Mouse (Mus musculus): ENCODE measurements around the gene Calhm2. TPM values are rescaled to one million over a fixed set of nuclear protein-coding genes. Genes with fewer than 3 reads are reported as not detected.

Gene Calhm2
- polyA plus RNA-seq, 1 experiment from 2014 or later: 0.84 TPM

- no peak for ATAC-seq
- Histone ChIP-seq H3K9me3 (ENCODE audit: control insufficient read depth, low read length) (no peaks in the 10 kb centered on the region), H3K4me1 (replicated peaks; ENCODE audit: control insufficient read depth, insufficient read depth, low read length) (no peaks in the 10 kb centered on the region), H3K4me2 (ENCODE audit: low read length) (no peak overlapping the region), H3K27ac (ENCODE audit: low read length) (no peak overlapping the region), H3K9ac (replicated peaks; ENCODE audit: low read depth, low read length) (no peak overlapping the region), H3K36me3 (ENCODE audit: control insufficient read depth, insufficient read depth) (peaks cover 60% of the 10 kb centered on the region), H3K4me3 (replicated peaks; ENCODE audit: low read length) (no peak overlapping the region), H3K27me3 (replicated peaks; ENCODE audit: control insufficient read depth, insufficient read depth, low read length) (no peaks in the 10 kb centered on the region)
- WGBS: 94% methylated on average over 9 of the region's 9 CpGs
Measured at GRCm38 (mm10) chr19:47104641-47105271, 33.3 kb downstream of the Calhm2 start.

- H3K4me2 ChIP-seq (ENCODE audit: low read length): no peak overlapping the region
- H3K4me1 ChIP-seq (replicated peaks; ENCODE audit: control insufficient read depth, insufficient read depth, low read length): no peaks in the 10 kb centered on the region
- 91% methylated on average over 5 of the region's 5 CpGs for WGBS
- no peak overlapping the region for H3K4me3 ChIP-seq (replicated peaks; ENCODE audit: low read length)
- H3K9ac ChIP-seq (replicated peaks; ENCODE audit: low read depth, low read length): no peak overlapping the region
- peaks cover 55% of the 10 kb centered on the region for H3K36me3 ChIP-seq (ENCODE audit: control insufficient read depth, insufficient read depth)
- no peak for ATAC-seq
- H3K27ac ChIP-seq (ENCODE audit: low read length): no peak overlapping the region
- H3K27me3 ChIP-seq (replicated peaks; ENCODE audit: control insufficient read depth, insufficient read depth, low read length): no peaks in the 10 kb centered on the region
- no peaks in the 10 kb centered on the region for H3K9me3 ChIP-seq (ENCODE audit: control insufficient read depth, low read length)
Measured at GRCm38 (mm10) chr19:47101080-47101479, 37.0 kb downstream of the Calhm2 start.

GRCm38 (mm10) chr19:47090550-47091156, 47.4 kb downstream of the Calhm2 start, which contains the start of the genes Usmg5 and Pdcd11:
Gene Usmg5 (minus strand): TSS chr19:47090647.
Gene Pdcd11 (plus strand): TSS chr19:47090768.
- Histone ChIP-seq H3K36me3 (ENCODE audit: control insufficient read depth, insufficient read depth) (peaks cover 7% of the 10 kb centered on the region), H3K9me3 (ENCODE audit: control insufficient read depth, low read length) (no peaks in the 10 kb centered on the region), H3K4me1 (replicated peaks; ENCODE audit: control insufficient read depth, insufficient read depth, low read length) (peaks cover 20% of the 10 kb centered on the region), H3K4me2 (ENCODE audit: low read length) (peak within 1 kb of the TSS; percentile 88), H3K9ac (replicated peaks; ENCODE audit: low read depth, low read length) (peak within 1 kb of the TSS; percentile 91), H3K27ac (ENCODE audit: low read length) (peak within 1 kb of the TSS; percentile 64), H3K27me3 (replicated peaks; ENCODE audit: control insufficient read depth, insufficient read depth, low read length) (no peaks in the 10 kb centered on the region), H3K4me3 (replicated peaks; ENCODE audit: low read length) (peak within 1 kb of the TSS; percentile 78)
- WGBS: under 1% methylated on average over 56 of the region's 56 CpGs
- ATAC-seq: peak; percentile 100

- peak; percentile 61 for ATAC-seq
- peaks cover 20% of the 10 kb centered on the region for H3K4me1 ChIP-seq (replicated peaks; ENCODE audit: control insufficient read depth, insufficient read depth, low read length)
- H3K27ac ChIP-seq (ENCODE audit: low read length): peak overlapping the region; percentile 64
- peak overlapping the region; percentile 91 for H3K9ac ChIP-seq (replicated peaks; ENCODE audit: low read depth, low read length)
- peak overlapping the region; percentile 62 for H3K4me2 ChIP-seq (ENCODE audit: low read length)
- H3K27me3 ChIP-seq (replicated peaks; ENCODE audit: control insufficient read depth, insufficient read depth, low read length): no peaks in the 10 kb centered on the region
- 2% methylated on average over 36 of the region's 36 CpGs for WGBS
- no peaks in the 10 kb centered on the region for H3K9me3 ChIP-seq (ENCODE audit: control insufficient read depth, low read length)
- H3K4me3 ChIP-seq (replicated peaks; ENCODE audit: low read length): peak overlapping the region; percentile 78
- H3K36me3 ChIP-seq (ENCODE audit: control insufficient read depth, insufficient read depth): peaks cover 9% of the 10 kb centered on the region
Measured at GRCm38 (mm10) chr19:47089718-47090525, 48.2 kb downstream of the Calhm2 start.

GRCm38 (mm10) chr19:47088226-47088625, 49.9 kb downstream of the Calhm2 start:
- Histone ChIP-seq H3K27me3 (replicated peaks; ENCODE audit: control insufficient read depth, insufficient read depth, low read length) (no peaks in the 10 kb centered on the region), H3K27ac (ENCODE audit: low read length) (no peak overlapping the region), H3K9me3 (ENCODE audit: control insufficient read depth, low read length) (no peaks in the 10 kb centered on the region), H3K4me1 (replicated peaks; ENCODE audit: control insufficient read depth, insufficient read depth, low read length) (peaks cover 20% of the 10 kb centered on the region), H3K4me2 (ENCODE audit: low read length) (no peak overlapping the region), H3K4me3 (replicated peaks; ENCODE audit: low read length) (no peak overlapping the region), H3K36me3 (ENCODE audit: control insufficient read depth, insufficient read depth) (peaks cover 18% of the 10 kb centered on the region), H3K9ac (replicated peaks; ENCODE audit: low read depth, low read length) (no peak overlapping the region)
- no peak for ATAC-seq
- 81% methylated on average over 3 of the region's 3 CpGs for WGBS

GRCm38 (mm10) chr19:47067924-47068611, 70.0 kb downstream of the Calhm2 start:
- under 1% methylated on average over 72 of the region's 72 CpGs for WGBS
- peaks cover 10% of the 10 kb centered on the region for H3K4me1 ChIP-seq (replicated peaks; ENCODE audit: control insufficient read depth, insufficient read depth, low read length)
- peak overlapping the region; percentile 89 for H3K4me3 ChIP-seq (replicated peaks; ENCODE audit: low read length)
- H3K9ac ChIP-seq (replicated peaks; ENCODE audit: low read depth, low read length): peak overlapping the region; percentile 86
- ATAC-seq: peak; percentile 93
- H3K27me3 ChIP-seq (replicated peaks; ENCODE audit: control insufficient read depth, insufficient read depth, low read length): no peaks in the 10 kb centered on the region
- peak overlapping the region; percentile 78 for H3K4me2 ChIP-seq (ENCODE audit: low read length)
- peak overlapping the region; percentile 91 for H3K27ac ChIP-seq (ENCODE audit: low read length)
- H3K36me3 ChIP-seq (ENCODE audit: control insufficient read depth, insufficient read depth): peaks cover 9% of the 10 kb centered on the region
- H3K9me3 ChIP-seq (ENCODE audit: control insufficient read depth, low read length): no peaks in the 10 kb centered on the region

GRCm38 (mm10) chr19:47067096-47067882, 70.8 kb downstream of the Calhm2 start, which contains the start of gene Taf5:
Gene Taf5 (plus strand): TSS chr19:47067746.
- H3K4me3 ChIP-seq (replicated peaks; ENCODE audit: low read length): peak within 1 kb of the TSS; percentile 89
- peak within 1 kb of the TSS; percentile 78 for H3K4me2 ChIP-seq (ENCODE audit: low read length)
- 9% methylated on average over 49 of the region's 49 CpGs for WGBS
- H3K9me3 ChIP-seq (ENCODE audit: control insufficient read depth, low read length): peaks cover 3% of the 10 kb centered on the region; the same call in 1 of the 2 replicates
- H3K36me3 ChIP-seq (ENCODE audit: control insufficient read depth, insufficient read depth): peaks cover 2% of the 10 kb centered on the region
- no peaks in the 10 kb centered on the region for H3K27me3 ChIP-seq (replicated peaks; ENCODE audit: control insufficient read depth, insufficient read depth, low read length)
- peak within 1 kb of the TSS; percentile 91 for H3K27ac ChIP-seq (ENCODE audit: low read length)
- peak; percentile 82 for ATAC-seq
- peaks cover 10% of the 10 kb centered on the region for H3K4me1 ChIP-seq (replicated peaks; ENCODE audit: control insufficient read depth, insufficient read depth, low read length)
- H3K9ac ChIP-seq (replicated peaks; ENCODE audit: low read depth, low read length): peak within 1 kb of the TSS; percentile 86

GRCm38 (mm10) chr19:47065860-47066259, 72.2 kb downstream of the Calhm2 start:
- peaks cover 10% of the 10 kb centered on the region for H3K4me1 ChIP-seq (replicated peaks; ENCODE audit: control insufficient read depth, insufficient read depth, low read length)
- H3K9ac ChIP-seq (replicated peaks; ENCODE audit: low read depth, low read length): no peak overlapping the region
- peaks cover 3% of the 10 kb centered on the region; the same call in 1 of the 2 replicates for H3K9me3 ChIP-seq (ENCODE audit: control insufficient read depth, low read length)
- 89% methylated on average over 3 of the region's 3 CpGs for WGBS
- H3K36me3 ChIP-seq (ENCODE audit: control insufficient read depth, insufficient read depth): no peaks in the 10 kb centered on the region; the same call in 1 of the 2 replicates
- no peak overlapping the region for H3K27ac ChIP-seq (ENCODE audit: low read length)
- H3K4me3 ChIP-seq (replicated peaks; ENCODE audit: low read length): no peak overlapping the region
- no peak overlapping the region for H3K4me2 ChIP-seq (ENCODE audit: low read length)
- no peaks in the 10 kb centered on the region for H3K27me3 ChIP-seq (replicated peaks; ENCODE audit: control insufficient read depth, insufficient read depth, low read length)
- ATAC-seq: no peak

Measured in forebrain, embryonic 16.5 days (tissue).